In genomic region chr17:28351353-28351890, GRCm38 (mm10) we compare ENCODE assay signal across 8 mouse cellular contexts. TPM values are rescaled to one million over a fixed set of nuclear protein-coding genes. Genes with fewer than 3 reads are reported as not detected.
A peak's percentile ranks its signal among the peaks of the same experiment; 100 is the strongest.
DNase-seq lines count a peak whose midpoint lies in the region; ATAC-seq and TF ChIP-seq lines count a peak whose summit lies in the region.

No protein-coding gene starts in this region.

- H3K4me3 ChIP-seq in kidney, adult 2 months (ENCODE audit: insufficient read depth, low read depth, low read length): peak overlapping the region; percentile 75
- H3K4me3 ChIP-seq in embryonic facial prominence, embryonic 11.5 days (ENCODE audit: low read depth, low read length): peak overlapping the region; percentile 90
- peak overlapping the region; percentile 59 for H3K4me3 ChIP-seq in hindbrain, postnatal 0 days (ENCODE audit: low read length)
- peak overlapping the region; percentile 57 for H3K4me3 ChIP-seq in midbrain, embryonic 16.5 days (ENCODE audit: low read depth, low read length)

- no peak for TF ChIP-seq CTCF in kidney, adult 2 months (conservative IDR thresholded peaks at IDR 0.05; ENCODE audit: insufficient read depth, insufficient read length, low read depth, low read length)
- no peak for TF ChIP-seq CTCF in hindbrain, postnatal 0 days (IDR thresholded peaks at IDR 0.05; ENCODE audit: low read depth)

- no peaks in the 10 kb centered on the region for H3K36me3 ChIP-seq in kidney, adult 2 months (ENCODE audit: control insufficient read depth, insufficient read depth, low read length)
- no peaks in the 10 kb centered on the region for H3K36me3 ChIP-seq in embryonic facial prominence, embryonic 11.5 days (replicated peaks; ENCODE audit: control insufficient read depth, insufficient read depth, low read depth, low read length)
- H3K36me3 ChIP-seq in hindbrain, postnatal 0 days (ENCODE audit: insufficient read depth, low read length): no peaks in the 10 kb centered on the region
- no peaks in the 10 kb centered on the region for H3K36me3 ChIP-seq in midbrain, embryonic 16.5 days (ENCODE audit: control insufficient read depth, insufficient read depth, low read length)

- TF ChIP-seq POLR2A in kidney, adult 2 months (IDR thresholded peaks at IDR 0.05; ENCODE audit: low read depth, low read length): no peak

- peak overlapping the region; percentile 76 for H3K9ac ChIP-seq in embryonic facial prominence, embryonic 11.5 days (replicated peaks; ENCODE audit: low read length)
- H3K9ac ChIP-seq in hindbrain, postnatal 0 days (replicated peaks; ENCODE audit: low read length): peak overlapping the region; percentile 48; the same call in 1 of the 2 replicates
- peak overlapping the region; percentile 74 for H3K9ac ChIP-seq in midbrain, embryonic 16.5 days (ENCODE audit: low read depth, low read length)

- peaks cover 7% of the 10 kb centered on the region; the same call in 1 of the 2 replicates for H3K4me1 ChIP-seq in kidney, adult 2 months (ENCODE audit: control insufficient read depth, insufficient read depth, low read length)
- H3K4me1 ChIP-seq in embryonic facial prominence, embryonic 11.5 days (ENCODE audit: control insufficient read depth, insufficient read depth, low read length): peaks cover 7% of the 10 kb centered on the region
- H3K4me1 ChIP-seq in hindbrain, postnatal 0 days (ENCODE audit: insufficient read depth, low read length): no peaks in the 10 kb centered on the region
- H3K4me1 ChIP-seq in midbrain, embryonic 16.5 days (ENCODE audit: control insufficient read depth, insufficient read depth, low read length): peaks cover 10% of the 10 kb centered on the region

- H3K27me3 ChIP-seq in kidney, adult 2 months (replicated peaks; ENCODE audit: control insufficient read depth, insufficient read depth, low read length): no peaks in the 10 kb centered on the region
- no peaks in the 10 kb centered on the region; the same call in 1 of the 2 replicates for H3K27me3 ChIP-seq in embryonic facial prominence, embryonic 11.5 days (ENCODE audit: control insufficient read depth, insufficient read depth, low read length)
- H3K27me3 ChIP-seq in hindbrain, postnatal 0 days (ENCODE audit: insufficient read depth, low read length): 0 out of 2 replicates have a peak, but pooled peaks cover 6% of the 10 kb centered on the region
- peaks cover 12% of the 10 kb centered on the region for H3K27me3 ChIP-seq in midbrain, embryonic 16.5 days (ENCODE audit: control insufficient read depth, insufficient read depth, low read depth, low read length)

- DNase-seq in kidney, adult 2 months: no peak
- DNase-seq in kidney, adult 8-10 months: no peak
- DNase-seq in embryonic facial prominence, embryonic 11.5 days (ENCODE audit: low spot score): peak; percentile 64
- DNase-seq in hindbrain, postnatal 0 days (ENCODE audit: low spot score): no peak
- DNase-seq in adrenal gland, adult 2 months: no peak
- no peak for DNase-seq in layer of hippocampus, postnatal 36 days

- H3K4me2 ChIP-seq in embryonic facial prominence, embryonic 11.5 days (ENCODE audit: low read depth, low read length): peak overlapping the region; percentile 82
- H3K4me2 ChIP-seq in hindbrain, postnatal 0 days (ENCODE audit: low read depth, low read length): peak overlapping the region; percentile 81
- peak overlapping the region; percentile 95 for H3K4me2 ChIP-seq in midbrain, embryonic 16.5 days (ENCODE audit: low read length)

- peak overlapping the region; percentile 40; the same call in 1 of the 2 replicates for H3K27ac ChIP-seq in kidney, adult 2 months (ENCODE audit: insufficient read depth, low read depth, low read length)
- H3K27ac ChIP-seq in embryonic facial prominence, embryonic 11.5 days (replicated peaks; ENCODE audit: low read depth, low read length): peak overlapping the region; percentile 96
- H3K27ac ChIP-seq in hindbrain, postnatal 0 days: peak overlapping the region; percentile 9; the same call in 1 of the 2 replicates
- no peak overlapping the region for H3K27ac ChIP-seq in midbrain, embryonic 16.5 days (ENCODE audit: low read length)

- peak; percentile 64; the same call in 1 of the 2 replicates for ATAC-seq in embryonic facial prominence, embryonic 11.5 days (replicated peaks; ENCODE audit: insufficient number of reproducible peaks, low FRiP score, low TSS enrichment, low read depth)
- ATAC-seq in hindbrain, postnatal 0 days: no peak
- 0 out of 2 replicates have a peak, but pooled peaks have one; percentile 9 for ATAC-seq in midbrain, embryonic 16.5 days
- no peak for ATAC-seq in megakaryocyte-erythroid progenitor cell, adult 5-6 weeks (replicated peaks; ENCODE audit: low FRiP score, low TSS enrichment, poor library complexity, severe bottlenecking)

- 5% methylated on average over 29 of the region's 29 CpGs for WGBS in kidney, adult 2 months
- 0% methylated on average over 29 of the region's 29 CpGs for WGBS in embryonic facial prominence, embryonic 11.5 days
- WGBS in hindbrain, postnatal 0 days: 2% methylated on average over 29 of the region's 29 CpGs
- 4% methylated on average over 28 of the region's 29 CpGs for WGBS in midbrain, embryonic 16.5 days

- no peaks in the 10 kb centered on the region for H3K9me3 ChIP-seq in embryonic facial prominence, embryonic 11.5 days (replicated peaks; ENCODE audit: control insufficient read depth, low read length)
- H3K9me3 ChIP-seq in hindbrain, postnatal 0 days (ENCODE audit: low read length): no peaks in the 10 kb centered on the region
- no peaks in the 10 kb centered on the region for H3K9me3 ChIP-seq in midbrain, embryonic 16.5 days (replicated peaks; ENCODE audit: control insufficient read depth, low read length, poor library complexity, severe bottlenecking)

RNA-seq across cellular contexts. Expression of gene Tead3, which starts 0.8 kb away (rescaled TPM):
- 15.7 and 17.8 TPM in 2 replicates for polyA plus RNA-seq in kidney, adult 2 months (2012; rRNA removed)
- polyA plus RNA-seq in embryonic facial prominence, embryonic 11.5 days (2014; fragmentation: Nextera tagmentation; extraction: Ambion mirVana): 8.6 and 9.0 TPM in 2 replicates
- total RNA-seq in hindbrain, postnatal 0 days (2014; rRNA removed): 6.5 and 9.4 TPM in 2 replicates
- 1.3 and 1.7 TPM in 2 replicates for polyA plus RNA-seq in hindbrain, postnatal 0 days (2015; fragmentation: Nextera tagmentation; extraction: Ambion mirVana)
- polyA plus RNA-seq in midbrain, embryonic 16.5 days (2015; fragmentation: Nextera tagmentation; extraction: Ambion mirVana): 1.3 and 1.4 TPM in 2 replicates
- 0.20 and 0.37 TPM in 2 replicates for total RNA-seq in megakaryocyte-erythroid progenitor cell, adult 5-6 weeks (2014; fragmentation: Nextera tagmentation)
- 0.30 TPM in 1 of 2 replicates, not detected in the other for total RNA-seq in megakaryocyte-erythroid progenitor cell, adult 5-6 weeks (2017)
- 10 to 100 TPM in 1 of 2 experiments, 1 to 10 TPM in 1; 8.6 to 12.5 TPM for total RNA-seq in adrenal gland, adult 2 months (2021)
- polyA plus RNA-seq in adrenal gland, adult 2 months (2012; rRNA removed): 15.9 and 17.6 TPM in 2 replicates
- 1 to 10 TPM; 1.7 to 3.7 TPM for total RNA-seq in layer of hippocampus, postnatal 36 days (2021)

RNA-seq across cellular contexts. Expression of gene Tulp1, which starts 13.6 kb away (rescaled TPM):
- polyA plus RNA-seq in kidney, adult 2 months (2012; rRNA removed): 0.11 TPM in 1 of 2 replicates, not detected in the other
- polyA plus RNA-seq in embryonic facial prominence, embryonic 11.5 days (2014; fragmentation: Nextera tagmentation; extraction: Ambion mirVana): 3.4 and 3.6 TPM in 2 replicates
- 1.4 TPM in 1 of 2 replicates, not detected in the other for total RNA-seq in hindbrain, postnatal 0 days (2014; rRNA removed)
- polyA plus RNA-seq in hindbrain, postnatal 0 days (2015; fragmentation: Nextera tagmentation; extraction: Ambion mirVana): 1.8 and 2.0 TPM in 2 replicates
- 1.4 and 1.7 TPM in 2 replicates for polyA plus RNA-seq in midbrain, embryonic 16.5 days (2015; fragmentation: Nextera tagmentation; extraction: Ambion mirVana)
- total RNA-seq in megakaryocyte-erythroid progenitor cell, adult 5-6 weeks (2014; fragmentation: Nextera tagmentation): not detected in 2 replicates
- 0.99 TPM in 1 of 2 replicates, not detected in the other for total RNA-seq in megakaryocyte-erythroid progenitor cell, adult 5-6 weeks (2017)
- total RNA-seq in adrenal gland, adult 2 months (2021): not detected
- 0.49 and 0.91 TPM in 2 replicates for polyA plus RNA-seq in adrenal gland, adult 2 months (2012; rRNA removed)
- not detected for total RNA-seq in layer of hippocampus, postnatal 36 days (2021)

RNA-seq across cellular contexts. Expression of gene Rpl10a, which starts 23.2 kb away (rescaled TPM):
- polyA plus RNA-seq in kidney, adult 2 months (2012; rRNA removed): 2,603 and 2,904 TPM in 2 replicates
- 562 and 613 TPM in 2 replicates for polyA plus RNA-seq in embryonic facial prominence, embryonic 11.5 days (2014; fragmentation: Nextera tagmentation; extraction: Ambion mirVana)
- 699 and 1,071 TPM in 2 replicates for total RNA-seq in hindbrain, postnatal 0 days (2014; rRNA removed)
- 337 and 355 TPM in 2 replicates for polyA plus RNA-seq in hindbrain, postnatal 0 days (2015; fragmentation: Nextera tagmentation; extraction: Ambion mirVana)
- 304 and 312 TPM in 2 replicates for polyA plus RNA-seq in midbrain, embryonic 16.5 days (2015; fragmentation: Nextera tagmentation; extraction: Ambion mirVana)
- 3,438 and 3,746 TPM in 2 replicates for total RNA-seq in megakaryocyte-erythroid progenitor cell, adult 5-6 weeks (2014; fragmentation: Nextera tagmentation)
- total RNA-seq in megakaryocyte-erythroid progenitor cell, adult 5-6 weeks (2017): 861 and 1,170 TPM in 2 replicates
- 100 to 1,000 TPM; 826 to 935 TPM for total RNA-seq in adrenal gland, adult 2 months (2021)
- polyA plus RNA-seq in adrenal gland, adult 2 months (2012; rRNA removed): 2,217 and 2,897 TPM in 2 replicates
- total RNA-seq in layer of hippocampus, postnatal 36 days (2021): 100 to 1,000 TPM; 342 TPM

RNA-seq across cellular contexts. Expression of gene Fance, which starts 38.1 kb away (rescaled TPM):
- polyA plus RNA-seq in kidney, adult 2 months (2012; rRNA removed): 11.4 and 12.1 TPM in 2 replicates
- polyA plus RNA-seq in embryonic facial prominence, embryonic 11.5 days (2014; fragmentation: Nextera tagmentation; extraction: Ambion mirVana): 18.8 and 21.2 TPM in 2 replicates
- total RNA-seq in hindbrain, postnatal 0 days (2014; rRNA removed): 38.7 and 46.5 TPM in 2 replicates
- polyA plus RNA-seq in hindbrain, postnatal 0 days (2015; fragmentation: Nextera tagmentation; extraction: Ambion mirVana): 23.6 and 27.2 TPM in 2 replicates
- 25.2 and 26.3 TPM in 2 replicates for polyA plus RNA-seq in midbrain, embryonic 16.5 days (2015; fragmentation: Nextera tagmentation; extraction: Ambion mirVana)
- total RNA-seq in megakaryocyte-erythroid progenitor cell, adult 5-6 weeks (2014; fragmentation: Nextera tagmentation): 47.6 and 82.8 TPM in 2 replicates
- 21.0 and 56.9 TPM in 2 replicates for total RNA-seq in megakaryocyte-erythroid progenitor cell, adult 5-6 weeks (2017)
- total RNA-seq in adrenal gland, adult 2 months (2021): 10 to 100 TPM; 19.5 to 22.5 TPM
- polyA plus RNA-seq in adrenal gland, adult 2 months (2012; rRNA removed): 27.8 and 31.5 TPM in 2 replicates
- 10 to 100 TPM; 25.2 to 27.9 TPM for total RNA-seq in layer of hippocampus, postnatal 36 days (2021)

Comparison
In these comparisons a context has a peak if more than half of its experiments do, and no peak if none do; other contexts are left out.
1. ATAC-seq: peak in embryonic facial prominence, embryonic 11.5 days (single experiment) and midbrain, embryonic 16.5 days (single experiment); none in hindbrain, postnatal 0 days (single experiment) and megakaryocyte-erythroid progenitor cell, adult 5-6 weeks (single experiment).
2. Peak in every context shown above with its lines, with median percentiles within 50 percentile points of each other: H3K4me3 ChIP-seq, H3K4me2 ChIP-seq and H3K9ac ChIP-seq.